ENCODE assay signal across 9 mouse cellular contexts in the genomic region with DNA sequence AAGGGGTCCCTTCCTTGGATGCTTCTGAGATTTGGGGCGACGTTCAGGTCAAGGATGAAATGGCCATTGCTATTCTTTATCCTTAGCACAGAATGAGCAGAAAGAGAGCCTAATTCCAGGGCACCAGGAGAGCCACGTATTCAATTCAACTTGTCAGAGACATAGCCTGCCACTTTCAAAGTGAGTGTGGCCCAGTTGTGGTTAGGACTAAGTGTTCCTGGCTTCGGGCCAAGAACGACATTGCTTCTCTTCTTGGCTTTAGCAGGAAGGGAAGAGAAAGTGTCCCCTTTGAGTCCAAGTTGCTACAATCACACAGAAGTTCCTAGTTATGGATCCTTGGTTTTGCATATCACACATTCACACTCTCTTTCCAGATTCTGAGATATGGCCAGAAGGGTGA.
DNase-seq lines count a peak whose midpoint lies in the region; ATAC-seq and TF ChIP-seq lines count a peak whose summit lies in the region.
"Had no signal": no experiment of that assay in that cellular context is flagged by ENCODE, and none has a peak within 500 bp of the region (broad histone marks: within the 10 kb centered on the region; RNA-seq: fewer than 3 reads in every experiment).

No protein-coding gene starts in this region.

- intact Hi-C loops in heart, postnatal 25 days (cut with DNase I): no loop called here

- H3K27ac ChIP-seq in midbrain, postnatal 0 days (ENCODE audit: low read depth, low read length): no peak overlapping the region
- H3K27ac ChIP-seq in midbrain, embryonic 11.5 days (ENCODE audit: low read depth, low read length): no peak overlapping the region
- no peak overlapping the region for H3K27ac ChIP-seq in embryonic facial prominence, embryonic 11.5 days (replicated peaks; ENCODE audit: low read depth, low read length)
- H3K27ac ChIP-seq: embryonic facial prominence, embryonic 13.5 days had no signal

- no peaks in the 10 kb centered on the region for H3K36me3 ChIP-seq in midbrain, postnatal 0 days (ENCODE audit: insufficient read depth, low read length)
- H3K36me3 ChIP-seq in midbrain, embryonic 11.5 days (ENCODE audit: control insufficient read depth, insufficient read depth, low read length): no peaks in the 10 kb centered on the region
- H3K36me3 ChIP-seq in embryonic facial prominence, embryonic 11.5 days (replicated peaks; ENCODE audit: control insufficient read depth, insufficient read depth, low read depth, low read length): no peaks in the 10 kb centered on the region
- H3K36me3 ChIP-seq: embryonic facial prominence, embryonic 13.5 days had no signal

- DNase-seq in midbrain, postnatal 0 days (ENCODE audit: low spot score): peak; percentile 37
- no peak for DNase-seq in midbrain, embryonic 11.5 days (ENCODE audit: low spot score, missing footprints)
- peak; percentile 43 for DNase-seq in embryonic facial prominence, embryonic 11.5 days (ENCODE audit: low spot score)
- DNase-seq in heart, postnatal 25 days (ENCODE audit: low spot score): peak; percentile 4
- DNase-seq in skeletal muscle tissue, adult 2 months (ENCODE audit: low read depth, low spot score): peak; percentile 53
- DNase-seq in frontal cortex, postnatal 14 days (ENCODE audit: low spot score in 2 of 2): no peak
- DNase-seq in layer of hippocampus, adult 9-10 months (ENCODE audit: low spot score): no peak

- ATAC-seq in midbrain, postnatal 0 days (ENCODE audit: low FRiP score): no peak
- ATAC-seq in midbrain, embryonic 11.5 days (ENCODE audit: low FRiP score): no peak
- ATAC-seq in embryonic facial prominence, embryonic 11.5 days (replicated peaks; ENCODE audit: insufficient number of reproducible peaks, low FRiP score, low TSS enrichment, low read depth): no peak
- ATAC-seq: midbrain, embryonic 16.5 days had no signal

- no peak overlapping the region for H3K9ac ChIP-seq in midbrain, postnatal 0 days (replicated peaks; ENCODE audit: low read length, poor library complexity, severe bottlenecking)
- no peak overlapping the region for H3K9ac ChIP-seq in midbrain, embryonic 11.5 days (ENCODE audit: low read length)
- H3K9ac ChIP-seq in embryonic facial prominence, embryonic 11.5 days (replicated peaks; ENCODE audit: low read length): no peak overlapping the region
- H3K9ac ChIP-seq: embryonic facial prominence, embryonic 13.5 days had no signal

- H3K4me1 ChIP-seq in midbrain, postnatal 0 days (ENCODE audit: insufficient read depth, low read length): no peaks in the 10 kb centered on the region
- H3K4me1 ChIP-seq in midbrain, embryonic 11.5 days (ENCODE audit: control insufficient read depth, insufficient read depth, low read length): no peaks in the 10 kb centered on the region
- no peaks in the 10 kb centered on the region for H3K4me1 ChIP-seq in embryonic facial prominence, embryonic 11.5 days (ENCODE audit: control insufficient read depth, insufficient read depth, low read length)

- H3K4me2 ChIP-seq in midbrain, postnatal 0 days (ENCODE audit: low read depth, low read length, poor library complexity, severe bottlenecking): no peak overlapping the region
- H3K4me2 ChIP-seq in midbrain, embryonic 11.5 days: no peak overlapping the region
- H3K4me2 ChIP-seq in embryonic facial prominence, embryonic 11.5 days (ENCODE audit: low read depth, low read length): no peak overlapping the region
- H3K4me2 ChIP-seq: embryonic facial prominence, embryonic 13.5 days had no signal

- no peaks in the 10 kb centered on the region for H3K27me3 ChIP-seq in midbrain, postnatal 0 days (ENCODE audit: insufficient read depth, low read length)
- no peaks in the 10 kb centered on the region for H3K27me3 ChIP-seq in midbrain, embryonic 11.5 days (ENCODE audit: control insufficient read depth, insufficient read depth, low read length)
- no peaks in the 10 kb centered on the region for H3K27me3 ChIP-seq in embryonic facial prominence, embryonic 11.5 days (ENCODE audit: control insufficient read depth, insufficient read depth, low read length)
- H3K27me3 ChIP-seq: embryonic facial prominence, embryonic 13.5 days had no signal

- no peaks in the 10 kb centered on the region for H3K9me3 ChIP-seq in midbrain, postnatal 0 days (ENCODE audit: low read length)
- H3K9me3 ChIP-seq in midbrain, embryonic 11.5 days (ENCODE audit: control insufficient read depth, low read length): no peaks in the 10 kb centered on the region
- no peaks in the 10 kb centered on the region for H3K9me3 ChIP-seq in embryonic facial prominence, embryonic 11.5 days (replicated peaks; ENCODE audit: control insufficient read depth, low read length)
- H3K9me3 ChIP-seq: embryonic facial prominence, embryonic 13.5 days had no signal

- no peak overlapping the region for H3K4me3 ChIP-seq in midbrain, postnatal 0 days (ENCODE audit: low read depth, low read length)
- H3K4me3 ChIP-seq in midbrain, embryonic 11.5 days (ENCODE audit: low read depth, low read length): no peak overlapping the region
- no peak overlapping the region for H3K4me3 ChIP-seq in embryonic facial prominence, embryonic 11.5 days (ENCODE audit: low read depth, low read length)
- H3K4me3 ChIP-seq: embryonic facial prominence, embryonic 13.5 days had no signal

- WGBS in midbrain, postnatal 0 days: 77% methylated on average over 5 of the region's 5 CpGs
- WGBS in midbrain, embryonic 11.5 days: 84% methylated on average over 5 of the region's 5 CpGs
- WGBS in embryonic facial prominence, embryonic 11.5 days: 69% methylated on average over 5 of the region's 5 CpGs

- TF ChIP-seq CTCF in midbrain, postnatal 0 days (IDR thresholded peaks at IDR 0.05): no peak

Comparison
In these comparisons a context has a peak if more than half of its experiments do, and no peak if none do; other contexts are left out.
1. DNase-seq: peak in midbrain, postnatal 0 days (single experiment), embryonic facial prominence, embryonic 11.5 days (single experiment), heart, postnatal 25 days (single experiment) and skeletal muscle tissue, adult 2 months (single experiment); none in midbrain, embryonic 11.5 days (single experiment), frontal cortex, postnatal 14 days (0 of 2) and layer of hippocampus, adult 9-10 months (single experiment).